Comparison of ENCODE assay signal across 8 mouse cellular contexts in genomic region chr17:47887381-47888154, GRCm38 (mm10). TPM values are rescaled to one million over a fixed set of nuclear protein-coding genes. Genes with fewer than 3 reads are reported as not detected.
A peak's percentile ranks its signal among the peaks of the same experiment; 100 is the strongest.
DNase-seq lines count a peak whose midpoint lies in the region; ATAC-seq and TF ChIP-seq lines count a peak whose summit lies in the region.

No protein-coding gene starts in this region.

- H3K36me3 ChIP-seq in heart, postnatal 0 days (replicated peaks; ENCODE audit: control insufficient read depth, insufficient read depth, low read length): no peaks in the 10 kb centered on the region

- 0 out of 2 replicates have a peak, but pooled peaks have one; percentile 12 for ATAC-seq in heart, postnatal 0 days (ENCODE audit: insufficient read depth, low read depth)

- no peaks in the 10 kb centered on the region for H3K9me3 ChIP-seq in heart, postnatal 0 days (replicated peaks; ENCODE audit: control insufficient read depth, low read length)

- peak overlapping the region; percentile 40; the same call in 1 of the 2 replicates for H3K27ac ChIP-seq in heart, postnatal 0 days (ENCODE audit: low read depth)

- H3K9ac ChIP-seq in heart, postnatal 0 days (replicated peaks; ENCODE audit: low read depth, low read length): no peak overlapping the region

- no peaks in the 10 kb centered on the region for H3K4me1 ChIP-seq in heart, postnatal 0 days (ENCODE audit: control insufficient read depth, insufficient read depth)

- 41% methylated on average over 13 of the region's 13 CpGs for WGBS in heart, postnatal 0 days

- no peak overlapping the region; the same call in 1 of the 2 replicates for H3K4me2 ChIP-seq in heart, postnatal 0 days (ENCODE audit: low read depth, low read length)

- no peaks in the 10 kb centered on the region for H3K27me3 ChIP-seq in heart, postnatal 0 days (ENCODE audit: control insufficient read depth, insufficient read depth, low read length)

- H3K4me3 ChIP-seq in heart, postnatal 0 days (ENCODE audit: low read depth, low read length): no peak overlapping the region

- TF ChIP-seq CTCF in heart, postnatal 0 days (IDR thresholded peaks at IDR 0.05; ENCODE audit: low read depth): no peak

- peak; percentile 35 to 46 for DNase-seq in urinary bladder, adult 18-20 months (ENCODE audit: low spot score in 2 of 2)
- no peak for DNase-seq in urinary bladder, postnatal 10 days (ENCODE audit: low spot score)
- no peak for DNase-seq in heart, postnatal 0 days (ENCODE audit: low spot score)
- peak; percentile 49 to 72 for DNase-seq in lung, postnatal 4 days
- DNase-seq in thymus, postnatal 4 days: peak; percentile 71
- DNase-seq in gastrocnemius, postnatal 36 days: no peak
- DNase-seq in right cerebral cortex, adult 18-20 months: no peak
- no peak for DNase-seq in ovary, adult 18-20 months (ENCODE audit: low spot score)

- TF ChIP-seq EP300 in heart, postnatal 0 days (IDR thresholded peaks at IDR 0.05; ENCODE audit: low read depth): no peak

- intact Hi-C loops in gastrocnemius, postnatal 36 days (cut with DNase I): no loop called here

RNA-seq across cellular contexts. Expression of gene Foxp4, which starts 36.9 kb away (rescaled TPM):
- 14.2 and 21.0 TPM in 2 replicates for total RNA-seq in heart, postnatal 0 days (2014; rRNA removed; ENCODE audit: low replicate concordance)
- polyA plus RNA-seq in heart, postnatal 0 days (2015; fragmentation: Nextera tagmentation; extraction: Ambion mirVana): 3.3 and 4.1 TPM in 2 replicates
- 1 to 10 TPM; 6.1 to 7.0 TPM for total RNA-seq in gastrocnemius, postnatal 36 days (2021)

RNA-seq across cellular contexts. Expression of gene Mdfi, which starts 53.1 kb away (rescaled TPM):
- 64.6 and 68.2 TPM in 2 replicates for total RNA-seq in heart, postnatal 0 days (2014; rRNA removed; ENCODE audit: low replicate concordance)
- 6.2 and 6.7 TPM in 2 replicates for polyA plus RNA-seq in heart, postnatal 0 days (2015; fragmentation: Nextera tagmentation; extraction: Ambion mirVana)
- under 1 TPM; 0.36 to 0.96 TPM for total RNA-seq in gastrocnemius, postnatal 36 days (2021)

Comparison
In these comparisons a context has a peak if more than half of its experiments do, and no peak if none do; other contexts are left out.
1. DNase-seq: peak in urinary bladder, adult 18-20 months (2 of 2), lung, postnatal 4 days (2 of 2) and thymus, postnatal 4 days (single experiment); none in urinary bladder, postnatal 10 days (single experiment), heart, postnatal 0 days (single experiment), gastrocnemius, postnatal 36 days (0 of 2), right cerebral cortex, adult 18-20 months (single experiment) and ovary, adult 18-20 months (single experiment).
2. RNA of gene Mdfi, which starts 53.1 kb away (total RNA-seq): 64.6 to 68.2 TPM in heart, postnatal 0 days; 0.36 to 0.96 TPM in gastrocnemius, postnatal 36 days; every median in the first group is over 10 times any median in the second.